Mouse (Mus musculus): ENCODE measurements at regions not wholly inside any gene's neighbourhood (a gene's known extent, or its start where the extent isn't known, plus 50 kb on each side); places are given as distances from the start of the nearest gene placed in this dataset.
A peak's percentile ranks its signal among the peaks of the same experiment; 100 is the strongest.
"Not testable (repeated sequence)": the region's sequence is repeated elsewhere in the genome, so short reads cannot be mapped to it uniquely, and the experiment has no call there.

GRCm38 (mm10) chr13:4935940-4936339, 327.0 kb upstream of the Akr1e1 start:
- no peaks in the 10 kb centered on the region for H3K4me1 ChIP-seq (ENCODE audit: control insufficient read depth, insufficient read depth, insufficient read length, low read length)
- H3K4me3 ChIP-seq (ENCODE audit: insufficient read depth, low read depth, low read length) = no peak overlapping the region
- no peak overlapping the region for H3K27ac ChIP-seq (replicated peaks; ENCODE audit: low read depth, low read length)

GRCm38 (mm10) chr13:4939849-4940248, 330.9 kb upstream of the Akr1e1 start:
- Histone ChIP-seq H3K4me1 (ENCODE audit: control insufficient read depth, insufficient read depth, insufficient read length, low read length) (no peaks in the 10 kb centered on the region; the same call in 1 of the 2 replicates), H3K4me3 (ENCODE audit: insufficient read depth, low read depth, low read length) (no peak overlapping the region), H3K27ac (replicated peaks; ENCODE audit: low read depth, low read length) (no peak overlapping the region)

- H3K4me1 ChIP-seq (ENCODE audit: control insufficient read depth, insufficient read depth, insufficient read length, low read length); H3K4me3 ChIP-seq (ENCODE audit: insufficient read depth, low read depth, low read length): not testable (repeated sequence)
- H3K27ac ChIP-seq (replicated peaks; ENCODE audit: low read depth, low read length) = peak overlapping the region; percentile 78
These were observed 333.5 kb upstream of the Akr1e1 start for GRCm38 (mm10) chr13:4942490-4942889.

- Histone ChIP-seq H3K27ac (replicated peaks; ENCODE audit: low read depth, low read length) (peak overlapping the region; percentile 61), H3K4me1 (ENCODE audit: control insufficient read depth, insufficient read depth, insufficient read length, low read length) (no peaks in the 10 kb centered on the region; the same call in 1 of the 2 replicates), H3K4me3 (ENCODE audit: insufficient read depth, low read depth, low read length) (peak overlapping the region; percentile 61)
These were observed 334.1 kb upstream of the Akr1e1 start for GRCm38 (mm10) chr13:4943046-4943445.

- H3K4me1 ChIP-seq (ENCODE audit: control insufficient read depth, insufficient read depth, insufficient read length, low read length) = no peaks in the 10 kb centered on the region
- no peak overlapping the region for H3K27ac ChIP-seq (replicated peaks; ENCODE audit: low read depth, low read length)
- H3K4me3 ChIP-seq (ENCODE audit: insufficient read depth, low read depth, low read length) = no peak overlapping the region
These were observed 346.4 kb upstream of the Akr1e1 start for GRCm38 (mm10) chr13:4955384-4955783.

GRCm38 (mm10) chr13:4964824-4965223, 355.9 kb upstream of the Akr1e1 start:
- H3K4me1 ChIP-seq (ENCODE audit: control insufficient read depth, insufficient read depth, insufficient read length, low read length) = no peaks in the 10 kb centered on the region
- no peak overlapping the region for H3K27ac ChIP-seq (replicated peaks; ENCODE audit: low read depth, low read length)
- H3K4me3 ChIP-seq (ENCODE audit: insufficient read depth, low read depth, low read length) = no peak overlapping the region

- H3K4me3 ChIP-seq (ENCODE audit: insufficient read depth, low read depth, low read length) = no peak overlapping the region
- H3K4me1 ChIP-seq (ENCODE audit: control insufficient read depth, insufficient read depth, insufficient read length, low read length) = no peaks in the 10 kb centered on the region
- H3K27ac ChIP-seq (replicated peaks; ENCODE audit: low read depth, low read length) = no peak overlapping the region
These were observed 361.3 kb upstream of the Akr1e1 start for GRCm38 (mm10) chr13:4970081-4970892.

- H3K4me1 ChIP-seq (ENCODE audit: control insufficient read depth, insufficient read depth, insufficient read length, low read length) = no peaks in the 10 kb centered on the region
- no peak overlapping the region for H3K27ac ChIP-seq (replicated peaks; ENCODE audit: low read depth, low read length)
- H3K4me3 ChIP-seq (ENCODE audit: insufficient read depth, low read depth, low read length) = no peak overlapping the region
These were observed 362.6 kb upstream of the Akr1e1 start for GRCm38 (mm10) chr13:4971472-4972067.

- no peak overlapping the region for H3K4me3 ChIP-seq (ENCODE audit: insufficient read depth, low read depth, low read length)
- no peak overlapping the region for H3K27ac ChIP-seq (replicated peaks; ENCODE audit: low read depth, low read length)
These were observed 383.9 kb upstream of the Akr1e1 start for GRCm38 (mm10) chr13:4992876-4993275.

GRCm38 (mm10) chr13:5008296-5008695, 399.3 kb upstream of the Akr1e1 start:
- no peak overlapping the region for H3K4me3 ChIP-seq (ENCODE audit: insufficient read depth, low read depth, low read length)
- H3K27ac ChIP-seq (replicated peaks; ENCODE audit: low read depth, low read length) = no peak overlapping the region
- H3K4me1 ChIP-seq (ENCODE audit: control insufficient read depth, insufficient read depth, insufficient read length, low read length) = no peaks in the 10 kb centered on the region

More at GRCm38 (mm10) chr13:4992876-4993275, 383.9 kb upstream of the Akr1e1 start:
- no peaks in the 10 kb centered on the region for H3K4me1 ChIP-seq (ENCODE audit: control insufficient read depth, insufficient read depth, insufficient read length, low read length)

GRCm38 (mm10) chr13:5022439-5022838, 413.5 kb upstream of the Akr1e1 start:
- Histone ChIP-seq H3K27ac (replicated peaks; ENCODE audit: low read depth, low read length) (no peak overlapping the region), H3K4me3 (ENCODE audit: insufficient read depth, low read depth, low read length) (no peak overlapping the region), H3K4me1 (ENCODE audit: control insufficient read depth, insufficient read depth, insufficient read length, low read length) (no peaks in the 10 kb centered on the region)

GRCm38 (mm10) chr13:5059859-5060258, 450.9 kb upstream of the Akr1e1 start:
- no peaks in the 10 kb centered on the region for H3K4me1 ChIP-seq (ENCODE audit: control insufficient read depth, insufficient read depth, insufficient read length, low read length)
- no peak overlapping the region for H3K27ac ChIP-seq (replicated peaks; ENCODE audit: low read depth, low read length)
- H3K4me3 ChIP-seq (ENCODE audit: insufficient read depth, low read depth, low read length) = no peak overlapping the region

GRCm38 (mm10) chr13:5060462-5060861, 451.5 kb upstream of the Akr1e1 start:
- H3K4me1 ChIP-seq (ENCODE audit: control insufficient read depth, insufficient read depth, insufficient read length, low read length) = no peaks in the 10 kb centered on the region
- H3K27ac ChIP-seq (replicated peaks; ENCODE audit: low read depth, low read length) = no peak overlapping the region
- H3K4me3 ChIP-seq (ENCODE audit: insufficient read depth, low read depth, low read length) = no peak overlapping the region

GRCm38 (mm10) chr13:5107454-5107853, 498.5 kb upstream of the Akr1e1 start:
- Histone ChIP-seq H3K27ac (replicated peaks; ENCODE audit: low read depth, low read length) (no peak overlapping the region), H3K4me3 (ENCODE audit: insufficient read depth, low read depth, low read length) (no peak overlapping the region), H3K4me1 (ENCODE audit: control insufficient read depth, insufficient read depth, insufficient read length, low read length) (no peaks in the 10 kb centered on the region)

- no peak overlapping the region for H3K4me3 ChIP-seq (ENCODE audit: insufficient read depth, low read depth, low read length)
- H3K4me1 ChIP-seq (ENCODE audit: control insufficient read depth, insufficient read depth, insufficient read length, low read length) = no peaks in the 10 kb centered on the region
- H3K27ac ChIP-seq (replicated peaks; ENCODE audit: low read depth, low read length) = no peak overlapping the region
These were observed 545.9 kb upstream of the Akr1e1 start for GRCm38 (mm10) chr13:5154911-5155310.
